Mouse (Mus musculus): ENCODE data around the gene 3830406C13Rik. TPM values are rescaled to one million over a fixed set of nuclear protein-coding genes. Genes with fewer than 3 reads are reported as not detected.

3830406C13Rik gene
- polyA plus RNA-seq, 1 experiment from 2014 or later, result 25.4 TPM

DNA sequence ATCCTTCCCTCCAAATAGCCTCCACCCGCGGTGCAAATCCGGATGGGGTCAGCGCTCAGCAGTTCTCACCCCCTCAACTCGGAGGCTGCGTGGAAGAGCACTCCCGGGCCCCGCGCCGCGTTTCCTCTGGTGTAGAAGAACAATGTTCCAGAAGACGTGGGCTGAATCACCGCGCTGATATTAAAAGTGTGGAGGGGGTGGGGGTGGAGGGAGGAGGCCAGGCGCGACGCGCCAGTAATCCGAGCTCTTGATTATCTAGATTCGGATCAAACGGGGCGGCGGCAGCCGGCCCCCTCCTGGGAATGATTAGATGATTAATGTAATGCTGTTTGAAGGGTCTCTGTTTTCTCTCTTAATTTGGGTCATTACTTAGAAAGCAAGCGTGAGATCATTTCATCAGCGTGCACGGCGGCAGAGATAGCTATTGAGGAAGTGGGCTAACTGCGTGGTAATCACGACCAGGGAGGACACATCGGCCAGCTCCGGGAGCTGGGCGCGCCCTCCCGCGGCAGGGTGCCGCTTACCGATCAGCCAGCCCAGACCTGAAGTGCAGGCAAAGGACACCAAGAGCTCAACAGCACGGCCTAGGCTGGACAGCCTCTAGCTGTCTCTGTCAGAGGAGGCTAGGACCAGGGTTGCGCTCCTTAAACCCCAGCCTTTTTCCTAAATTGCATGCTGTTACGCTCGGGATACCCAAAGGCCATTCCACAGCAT lies 57.3 kb downstream of the 3830406C13Rik start:
- Histone ChIP-seq H3K4me2 (peak overlapping the region; percentile 9; the same call in 1 of the 2 replicates), H3K4me1 (ENCODE audit: control insufficient read depth, insufficient read depth, low read length) (peaks cover 11% of the 10 kb centered on the region), H3K9me3 (ENCODE audit: control insufficient read depth, low read length) (no peaks in the 10 kb centered on the region), H3K4me3 (ENCODE audit: low read depth, low read length) (no peak overlapping the region), H3K36me3 (ENCODE audit: control insufficient read depth, insufficient read depth, low read length) (no peaks in the 10 kb centered on the region), H3K27me3 (ENCODE audit: control insufficient read depth, insufficient read depth, low read length) (peaks cover 99% of the 10 kb centered on the region), H3K9ac (ENCODE audit: low read length) (no peak overlapping the region), H3K27ac (ENCODE audit: low read depth, low read length) (no peak overlapping the region)
- DNase-seq (ENCODE audit: low spot score, missing footprints), result peak; percentile 95
- ATAC-seq (ENCODE audit: low FRiP score), result 0 out of 2 replicates have a peak, but pooled peaks have one; percentile 15
- under 1% methylated on average over 42 of the region's 42 CpGs for WGBS

DNA sequence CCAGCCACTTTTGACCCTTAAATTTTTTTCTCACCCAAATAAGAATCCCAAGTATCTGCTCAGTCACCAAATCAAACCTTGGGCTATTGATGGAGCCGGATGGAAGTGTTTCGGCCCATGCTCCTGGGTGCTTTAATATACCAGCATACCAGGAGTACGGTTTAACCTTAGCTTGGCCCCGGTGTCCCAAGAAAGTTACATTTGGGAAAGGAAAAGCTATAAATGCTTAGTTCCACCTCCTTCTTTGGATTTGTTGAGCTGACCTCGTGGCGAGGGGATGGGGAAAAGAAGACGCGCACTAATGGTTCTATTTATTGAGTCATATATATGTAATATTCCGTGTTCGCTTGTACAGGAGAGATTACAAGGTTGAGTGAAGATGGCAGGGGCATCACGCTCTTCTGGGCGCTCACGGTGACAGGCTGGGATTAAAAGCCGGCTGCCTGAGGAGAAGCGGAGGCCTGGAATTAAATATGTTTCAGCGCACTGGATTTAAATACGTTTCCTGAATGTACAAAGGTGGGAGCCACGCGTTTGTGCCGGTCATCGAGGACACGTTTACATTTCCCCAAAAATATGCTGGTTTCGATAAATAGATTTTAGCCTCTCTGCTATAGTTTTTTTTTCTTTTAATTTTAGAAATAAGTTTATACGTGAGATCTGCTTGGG lies 58.0 kb downstream of the 3830406C13Rik start:
- H3K27me3 ChIP-seq (ENCODE audit: control insufficient read depth, insufficient read depth, low read length), result peaks cover 99% of the 10 kb centered on the region
- no peak overlapping the region for H3K9ac ChIP-seq (ENCODE audit: low read length)
- ATAC-seq (ENCODE audit: low FRiP score) (no peak), DNase-seq (ENCODE audit: low spot score, missing footprints) (peak; percentile 96)
- H3K9me3 ChIP-seq (ENCODE audit: control insufficient read depth, low read length), result no peaks in the 10 kb centered on the region
- no peak overlapping the region for H3K27ac ChIP-seq (ENCODE audit: low read depth, low read length)
- H3K4me1 ChIP-seq (ENCODE audit: control insufficient read depth, insufficient read depth, low read length), result peaks cover 13% of the 10 kb centered on the region
- WGBS, result 2% methylated on average over 24 of the region's 24 CpGs
- no peak overlapping the region for H3K4me3 ChIP-seq (ENCODE audit: low read depth, low read length)
- H3K4me2 ChIP-seq, result no peak overlapping the region
- H3K36me3 ChIP-seq (ENCODE audit: control insufficient read depth, insufficient read depth, low read length), result no peaks in the 10 kb centered on the region

DNA sequence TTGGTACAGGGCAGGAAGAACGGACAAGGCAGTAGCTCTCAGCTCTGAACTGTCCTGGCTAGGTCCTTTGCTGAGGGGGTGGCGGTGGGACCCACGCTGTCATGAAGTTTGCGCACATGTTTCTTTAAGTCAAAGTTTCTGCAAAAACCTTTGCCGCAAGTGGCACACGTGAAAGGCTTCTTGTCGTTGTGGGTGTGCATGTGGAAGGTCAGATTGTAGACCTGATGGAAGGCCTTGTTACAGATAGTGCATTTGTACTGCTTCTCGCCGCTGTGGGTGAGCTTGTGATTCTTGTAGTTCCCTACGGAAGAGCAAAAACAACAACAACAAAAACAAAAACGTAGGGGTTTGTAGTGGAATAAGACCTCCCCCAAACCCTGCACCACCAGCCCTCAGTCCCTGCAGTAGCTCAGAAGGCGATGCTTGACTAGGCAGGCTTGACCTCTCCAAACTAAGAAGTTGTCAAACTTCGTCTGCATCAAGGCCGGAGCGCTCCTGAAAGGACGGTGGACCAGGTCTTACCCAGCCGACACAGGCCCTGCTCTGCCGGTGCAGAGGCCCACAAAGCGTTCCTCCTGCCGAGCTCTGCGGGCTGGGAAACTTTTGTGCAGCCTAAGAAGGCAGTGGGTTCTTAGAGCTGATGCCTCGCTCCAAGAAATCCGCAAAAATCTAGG lies 58.6 kb downstream of the 3830406C13Rik start:
- no peak overlapping the region for H3K27ac ChIP-seq (ENCODE audit: low read depth, low read length)
- under 1% methylated on average over 23 of the region's 23 CpGs for WGBS
- peaks cover 18% of the 10 kb centered on the region for H3K4me1 ChIP-seq (ENCODE audit: control insufficient read depth, insufficient read depth, low read length)
- no peak overlapping the region for H3K4me3 ChIP-seq (ENCODE audit: low read depth, low read length)
- DNase-seq (ENCODE audit: low spot score, missing footprints), result peak; percentile 96
- no peak for ATAC-seq (ENCODE audit: low FRiP score)
- no peak overlapping the region for H3K4me2 ChIP-seq
- no peaks in the 10 kb centered on the region for H3K9me3 ChIP-seq (ENCODE audit: control insufficient read depth, low read length)
- no peak overlapping the region for H3K9ac ChIP-seq (ENCODE audit: low read length)
- H3K27me3 ChIP-seq (ENCODE audit: control insufficient read depth, insufficient read depth, low read length), result peaks cover 99% of the 10 kb centered on the region
- no peaks in the 10 kb centered on the region for H3K36me3 ChIP-seq (ENCODE audit: control insufficient read depth, insufficient read depth, low read length)

DNA sequence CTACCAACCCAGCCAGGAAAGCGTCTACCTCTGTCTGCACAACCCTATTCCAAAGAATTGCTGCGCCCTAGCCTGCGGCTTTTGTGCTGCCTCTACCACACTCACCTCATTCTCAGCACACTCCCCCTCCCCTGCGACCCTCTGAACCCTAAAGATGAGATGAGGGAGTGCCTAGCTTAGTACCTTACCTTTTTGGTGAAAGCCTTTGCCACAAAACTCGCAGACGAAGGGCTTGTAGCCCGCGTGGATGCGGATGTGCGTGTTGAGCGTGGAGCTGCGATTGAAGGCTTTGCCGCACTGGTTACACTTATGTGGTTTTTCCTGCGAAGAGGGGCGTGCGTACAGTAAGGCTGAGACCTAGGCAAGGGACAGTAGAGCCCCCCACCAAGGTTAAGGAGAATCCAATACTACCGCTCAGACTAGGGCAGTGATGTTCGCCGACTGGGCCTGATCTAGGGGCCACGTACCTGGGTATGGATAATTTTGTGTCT lies 59.5 kb downstream of the 3830406C13Rik start:
- no peak for ATAC-seq (ENCODE audit: low FRiP score)
- Histone ChIP-seq H3K36me3 (ENCODE audit: control insufficient read depth, insufficient read depth, low read length) (no peaks in the 10 kb centered on the region), H3K9ac (ENCODE audit: low read length) (no peak overlapping the region), H3K4me3 (ENCODE audit: low read depth, low read length) (0 out of 2 replicates have a peak overlapping the region, but pooled peaks have one; percentile 21), H3K9me3 (ENCODE audit: control insufficient read depth, low read length) (no peaks in the 10 kb centered on the region), H3K4me1 (ENCODE audit: control insufficient read depth, insufficient read depth, low read length) (peaks cover 15% of the 10 kb centered on the region), H3K27ac (ENCODE audit: low read depth, low read length) (no peak overlapping the region), H3K27me3 (ENCODE audit: control insufficient read depth, insufficient read depth, low read length) (peaks cover 99% of the 10 kb centered on the region), H3K4me2 (no peak overlapping the region)
- WGBS, result 1% methylated on average over 20 of the region's 20 CpGs
- DNase-seq (ENCODE audit: low spot score, missing footprints), result peak; percentile 94

DNA sequence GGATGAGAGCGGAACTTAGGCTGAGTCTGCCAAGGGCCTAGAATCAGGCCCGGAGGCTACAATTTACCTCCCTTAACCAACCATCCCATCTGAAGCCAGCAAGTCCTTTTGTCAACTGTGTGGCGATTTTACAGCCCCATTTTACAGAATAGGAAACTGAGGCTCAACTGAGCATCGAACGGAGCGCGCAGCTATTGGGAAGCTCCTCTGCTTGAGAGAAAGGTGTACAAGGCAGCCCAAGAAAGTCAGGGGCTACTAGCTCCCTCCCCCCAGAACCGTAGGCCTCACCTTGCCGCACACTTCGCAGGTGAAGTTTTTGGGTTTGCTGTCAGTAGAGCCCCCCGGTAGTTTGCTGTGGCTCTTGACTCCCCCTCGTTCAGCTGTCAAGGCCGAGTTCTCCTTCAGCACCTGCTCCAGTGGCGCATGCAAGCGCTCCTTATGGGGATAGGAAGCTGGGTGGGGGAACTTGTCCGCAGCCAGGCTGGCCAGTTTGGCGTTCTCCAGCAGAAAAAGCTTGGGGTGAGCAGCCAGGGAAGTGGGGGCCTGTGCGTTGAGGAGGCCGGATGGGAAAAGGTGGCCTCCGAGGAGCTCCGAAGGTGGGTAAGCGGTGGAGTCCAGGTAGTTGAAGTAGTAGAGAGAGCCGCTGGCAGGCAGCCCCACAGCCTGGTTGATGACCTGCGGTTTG lies 60.2 kb downstream of the 3830406C13Rik start:
- DNase-seq (ENCODE audit: low spot score, missing footprints) (peak; percentile 94), ATAC-seq (ENCODE audit: low FRiP score) (no peak)
- no peak overlapping the region for H3K27ac ChIP-seq (ENCODE audit: low read depth, low read length)
- H3K9ac ChIP-seq (ENCODE audit: low read length), result no peak overlapping the region
- no peaks in the 10 kb centered on the region for H3K36me3 ChIP-seq (ENCODE audit: control insufficient read depth, insufficient read depth, low read length)
- peaks cover 100% of the 10 kb centered on the region for H3K27me3 ChIP-seq (ENCODE audit: control insufficient read depth, insufficient read depth, low read length)
- no peaks in the 10 kb centered on the region for H3K9me3 ChIP-seq (ENCODE audit: control insufficient read depth, low read length)
- WGBS, result 2% methylated on average over 24 of the region's 24 CpGs
- H3K4me2 ChIP-seq, result 0 out of 2 replicates have a peak overlapping the region, but pooled peaks have one; percentile 19
- H3K4me3 ChIP-seq (ENCODE audit: low read depth, low read length), result peak overlapping the region; percentile 21
- H3K4me1 ChIP-seq (ENCODE audit: control insufficient read depth, insufficient read depth, low read length), result peaks cover 15% of the 10 kb centered on the region

DNA sequence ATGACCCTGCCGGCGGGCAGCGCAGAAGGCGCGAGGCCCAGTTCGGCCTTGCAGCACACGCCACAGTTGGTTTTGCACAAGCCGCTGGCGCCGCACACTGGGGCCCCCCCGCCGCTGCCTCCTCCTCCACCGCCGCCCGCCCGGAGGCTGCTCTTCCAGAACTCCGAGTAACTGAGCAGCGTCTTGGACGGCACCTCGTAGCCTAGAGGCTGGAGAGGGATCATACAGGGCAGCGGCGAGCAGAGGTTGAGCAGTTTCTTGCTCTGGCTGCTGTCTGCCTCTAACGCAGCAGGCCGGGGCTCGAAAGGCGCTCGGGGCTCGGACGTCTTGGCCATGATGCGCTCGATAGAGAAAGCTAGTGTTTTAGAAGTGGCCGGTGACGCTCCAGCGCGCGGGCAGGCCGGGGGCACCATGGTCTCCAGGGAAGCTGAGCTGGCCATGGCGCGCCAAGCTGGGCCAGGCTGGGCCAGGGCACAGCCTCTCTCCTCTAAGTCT lies 60.8 kb downstream of the 3830406C13Rik start:
- ATAC-seq (ENCODE audit: low FRiP score), result no peak
- H3K4me2 ChIP-seq, result peak overlapping the region; percentile 19; the same call in 1 of the 2 replicates
- H3K9me3 ChIP-seq (ENCODE audit: control insufficient read depth, low read length), result no peaks in the 10 kb centered on the region
- H3K27ac ChIP-seq (ENCODE audit: low read depth, low read length), result no peak overlapping the region
- under 1% methylated on average over 37 of the region's 39 CpGs for WGBS
- H3K4me1 ChIP-seq (ENCODE audit: control insufficient read depth, insufficient read depth, low read length), result peaks cover 15% of the 10 kb centered on the region
- H3K36me3 ChIP-seq (ENCODE audit: control insufficient read depth, insufficient read depth, low read length), result no peaks in the 10 kb centered on the region
- no peak overlapping the region for H3K9ac ChIP-seq (ENCODE audit: low read length)
- peak overlapping the region; percentile 21; the same call in 1 of the 2 replicates for H3K4me3 ChIP-seq (ENCODE audit: low read depth, low read length)
- DNase-seq (ENCODE audit: low spot score, missing footprints), result peak; percentile 93
- H3K27me3 ChIP-seq (ENCODE audit: control insufficient read depth, insufficient read depth, low read length), result peaks cover 100% of the 10 kb centered on the region

DNA sequence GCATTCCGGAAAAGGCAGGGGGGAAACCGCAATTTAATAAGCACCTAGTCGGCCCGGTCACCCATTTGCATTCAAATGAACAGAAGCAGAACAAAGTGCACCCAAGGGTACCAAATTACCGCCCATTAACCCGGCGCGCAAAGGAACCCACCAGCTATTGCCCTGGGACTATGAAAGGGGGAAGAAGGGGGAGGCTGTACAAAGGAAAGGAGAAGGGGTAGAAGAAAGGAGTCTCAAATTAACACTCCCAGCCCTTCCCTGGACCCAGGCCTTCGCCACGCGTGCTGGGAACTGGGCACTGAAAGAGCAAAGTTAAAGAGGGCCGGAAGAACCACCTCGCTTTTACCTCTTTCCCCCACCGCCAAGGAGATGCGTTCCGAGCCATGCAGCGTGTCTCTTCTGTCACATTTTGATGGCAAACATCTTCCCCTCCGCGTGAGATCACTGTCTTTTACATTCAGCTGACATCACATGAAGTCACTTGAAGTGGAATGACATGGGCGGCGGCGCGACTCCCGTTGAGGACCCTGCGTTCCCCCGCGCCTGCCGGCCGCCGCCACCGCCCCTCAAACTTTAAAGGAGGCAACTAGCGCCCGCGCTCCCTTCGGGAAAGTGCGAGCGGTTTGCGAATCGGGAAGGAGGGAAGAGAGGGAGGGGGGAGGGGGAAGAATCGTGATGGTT lies 61.4 kb downstream of the 3830406C13Rik start:
- H3K9ac ChIP-seq (ENCODE audit: low read length), result no peak overlapping the region
- no peaks in the 10 kb centered on the region for H3K36me3 ChIP-seq (ENCODE audit: control insufficient read depth, insufficient read depth, low read length)
- H3K4me1 ChIP-seq (ENCODE audit: control insufficient read depth, insufficient read depth, low read length), result peaks cover 15% of the 10 kb centered on the region
- H3K9me3 ChIP-seq (ENCODE audit: control insufficient read depth, low read length), result no peaks in the 10 kb centered on the region
- DNase-seq (ENCODE audit: low spot score, missing footprints) (peak; percentile 94), ATAC-seq (ENCODE audit: low FRiP score) (no peak)
- H3K4me3 ChIP-seq (ENCODE audit: low read depth, low read length), result peak overlapping the region; percentile 21
- under 1% methylated on average over 40 of the region's 40 CpGs for WGBS
- peak overlapping the region; percentile 19; the same call in 1 of the 2 replicates for H3K4me2 ChIP-seq
- no peak overlapping the region for H3K27ac ChIP-seq (ENCODE audit: low read depth, low read length)
- peaks cover 100% of the 10 kb centered on the region for H3K27me3 ChIP-seq (ENCODE audit: control insufficient read depth, insufficient read depth, low read length)
